Mouse (Mus musculus): ENCODE data around the gene Mcpt2. TPM values are rescaled to one million over a fixed set of nuclear protein-coding genes. Genes with fewer than 3 reads are reported as not detected.

Mcpt2 gene
- polyA plus RNA-seq, 1 experiment from 2014 or later, result not detected

DNA sequence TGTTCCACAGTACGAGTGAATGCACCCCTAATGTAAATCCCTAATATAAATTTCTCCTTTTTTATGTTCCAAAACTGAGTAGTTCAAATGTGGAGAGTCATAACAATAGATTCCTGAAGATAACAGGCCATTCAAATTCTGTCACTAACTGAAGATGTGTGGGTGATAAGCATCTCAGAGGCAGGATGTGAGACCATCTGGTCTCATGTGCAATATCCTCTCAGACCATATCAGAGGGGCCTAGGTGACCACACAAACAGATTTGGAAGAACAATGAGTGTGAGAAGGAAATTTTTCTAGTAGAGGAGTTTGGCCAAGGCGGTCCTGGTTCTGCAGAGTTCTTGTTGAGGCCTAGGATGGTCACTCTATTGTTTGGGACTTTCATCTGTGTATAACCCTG, 51.5 kb downstream of the Mcpt2 start:
- Histone ChIP-seq H3K4me3 (no peak overlapping the region), H3K27me3 (ENCODE audit: poor library complexity, severe bottlenecking) (no peaks in the 10 kb centered on the region), H3K4me1 (no peaks in the 10 kb centered on the region), H3K36me3 (replicated peaks) (no peaks in the 10 kb centered on the region), H3K27ac (no peak overlapping the region), H3K9me3 (no peaks in the 10 kb centered on the region)
- WGBS, result 77% methylated on average over 2 of the region's 2 CpGs
- no peak for DNase-seq (ENCODE audit: extremely low spot score, low spot score)

Small RNA genes within 50 kb of the gene (microRNA-seq; reads per million reads assigned to microRNA genes)
- not detected for gene Mir6949

Other genes starting within 250 kb of the Mcpt2 start
- 37.9 and 39.1 TPM in 2 replicates for gene Nfatc4, start 218.9 kb upstream of the Mcpt2 start, polyA plus RNA-seq (2016; fragmentation: Nextera tagmentation; extraction: Ambion mirVana)
- gene Nynrin, start 188.0 kb upstream of the Mcpt2 start, polyA plus RNA-seq (2016; fragmentation: Nextera tagmentation; extraction: Ambion mirVana), result 24.5 and 25.8 TPM in 2 replicates
- 0.10 and 0.12 TPM in 2 replicates for gene Cbln3, start 157.6 kb upstream of the Mcpt2 start, polyA plus RNA-seq (2016; fragmentation: Nextera tagmentation; extraction: Ambion mirVana)
- 22.7 and 25.3 TPM in 2 replicates for gene Khnyn, start 157.1 kb upstream of the Mcpt2 start, polyA plus RNA-seq (2016; fragmentation: Nextera tagmentation; extraction: Ambion mirVana)
- 41.9 and 48.9 TPM in 2 replicates for gene Sdr39u1, start 141.7 kb upstream of the Mcpt2 start, polyA plus RNA-seq (2016; fragmentation: Nextera tagmentation; extraction: Ambion mirVana)
- gene Cma1, start 97.4 kb upstream of the Mcpt2 start, polyA plus RNA-seq (2016; fragmentation: Nextera tagmentation; extraction: Ambion mirVana), result not detected in 2 replicates
- gene Cma2, start 91.1 kb upstream of the Mcpt2 start, polyA plus RNA-seq (2016; fragmentation: Nextera tagmentation; extraction: Ambion mirVana), result not detected in 2 replicates
- not detected in 2 replicates for gene Mcpt1, start 24.1 kb upstream of the Mcpt2 start, polyA plus RNA-seq (2016; fragmentation: Nextera tagmentation; extraction: Ambion mirVana)
- not detected in 2 replicates for gene Mcpt9, start 11.5 kb upstream of the Mcpt2 start, polyA plus RNA-seq (2016; fragmentation: Nextera tagmentation; extraction: Ambion mirVana)
- gene Mcpt4, start 20.3 kb downstream of the Mcpt2 start, polyA plus RNA-seq (2016; fragmentation: Nextera tagmentation; extraction: Ambion mirVana), result not detected in 2 replicates
- gene Mcpt8, start 43.2 kb downstream of the Mcpt2 start, polyA plus RNA-seq (2016; fragmentation: Nextera tagmentation; extraction: Ambion mirVana), result not detected in 2 replicates
- gene Ctsg, start 60.5 kb downstream of the Mcpt2 start, polyA plus RNA-seq (2016; fragmentation: Nextera tagmentation; extraction: Ambion mirVana), result 0.29 TPM in 1 of 2 replicates, not detected in the other
- not detected in 2 replicates for gene Gzme, start 78.6 kb downstream of the Mcpt2 start, polyA plus RNA-seq (2016; fragmentation: Nextera tagmentation; extraction: Ambion mirVana)
- gene Gzmd, start 90.6 kb downstream of the Mcpt2 start, polyA plus RNA-seq (2016; fragmentation: Nextera tagmentation; extraction: Ambion mirVana), result not detected in 2 replicates
- gene Gzmg, start 117.5 kb downstream of the Mcpt2 start, polyA plus RNA-seq (2016; fragmentation: Nextera tagmentation; extraction: Ambion mirVana), result not detected in 2 replicates
- not detected in 2 replicates for gene Gzmn, start 132.6 kb downstream of the Mcpt2 start, polyA plus RNA-seq (2016; fragmentation: Nextera tagmentation; extraction: Ambion mirVana)
- gene Gzmf, start 169.4 kb downstream of the Mcpt2 start, polyA plus RNA-seq (2016; fragmentation: Nextera tagmentation; extraction: Ambion mirVana), result not detected in 2 replicates
- gene Gzmc, start 192.6 kb downstream of the Mcpt2 start, polyA plus RNA-seq (2016; fragmentation: Nextera tagmentation; extraction: Ambion mirVana), result 0.36 TPM in 1 of 2 replicates, not detected in the other
- gene Gzmb, start 220.2 kb downstream of the Mcpt2 start, polyA plus RNA-seq (2016; fragmentation: Nextera tagmentation; extraction: Ambion mirVana), result not detected in 2 replicates

All from forebrain, embryonic 10.5 days (tissue).